Mouse (Mus musculus): ENCODE data around the gene Stn1. TPM values are rescaled to one million over a fixed set of nuclear protein-coding genes. Genes with fewer than 3 reads are reported as not detected.

The Stn1 gene
- polyA plus RNA-seq, 1 experiment, result 12.7 TPM

GRCm38 (mm10) chr19:47545055-47545454 lies 7.7 kb upstream of the Stn1 start:
- no peak for DNase-seq (ENCODE audit: low read depth)

GRCm38 (mm10) chr19:47542441-47542840 lies 5.1 kb upstream of the Stn1 start:
- DNase-seq (ENCODE audit: low read depth), result no peak

- no peak for DNase-seq (ENCODE audit: low read depth)
Observed at GRCm38 (mm10) chr19:47538801-47539200, 1.5 kb upstream of the Stn1 start.

GRCm38 (mm10) chr19:47537879-47538278 lies 572 bp upstream of the Stn1 start:
- DNase-seq (ENCODE audit: low read depth), result no peak

GRCm38 (mm10) chr19:47536521-47537299 lies 597 bp downstream of the Stn1 start:
- no peak for DNase-seq (ENCODE audit: low read depth)

GRCm38 (mm10) chr19:47534131-47534530 lies 3.2 kb downstream of the Stn1 start:
- no peak for DNase-seq (ENCODE audit: low read depth)

GRCm38 (mm10) chr19:47532449-47532848 lies 4.9 kb downstream of the Stn1 start:
- DNase-seq (ENCODE audit: low read depth), result no peak

GRCm38 (mm10) chr19:47531309-47531708 lies 6.0 kb downstream of the Stn1 start:
- DNase-seq (ENCODE audit: low read depth), result no peak

- no peak for DNase-seq (ENCODE audit: low read depth)
Observed at GRCm38 (mm10) chr19:47526239-47526986, 10.9 kb downstream of the Stn1 start.

GRCm38 (mm10) chr19:47524905-47525304 lies 12.4 kb downstream of the Stn1 start:
- no peak for DNase-seq (ENCODE audit: low read depth)

GRCm38 (mm10) chr19:47521403-47521802 lies 15.9 kb downstream of the Stn1 start:
- DNase-seq (ENCODE audit: low read depth), result no peak

- DNase-seq (ENCODE audit: low read depth), result no peak
Observed at GRCm38 (mm10) chr19:47519163-47519893, 18.0 kb downstream of the Stn1 start.

- no peak for DNase-seq (ENCODE audit: low read depth)
Observed at GRCm38 (mm10) chr19:47518475-47519162, 18.7 kb downstream of the Stn1 start.

- no peak for DNase-seq (ENCODE audit: low read depth)
Observed at GRCm38 (mm10) chr19:47517570-47517969, 19.7 kb downstream of the Stn1 start.

GRCm38 (mm10) chr19:47516879-47517278 lies 20.4 kb downstream of the Stn1 start:
- DNase-seq (ENCODE audit: low read depth), result no peak

- DNase-seq (ENCODE audit: low read depth), result no peak
Observed at GRCm38 (mm10) chr19:47515091-47515490, 22.2 kb downstream of the Stn1 start.

GRCm38 (mm10) chr19:47513618-47513897 lies 23.7 kb downstream of the Stn1 start:
- DNase-seq (ENCODE audit: low read depth), result no peak

- no peak for DNase-seq (ENCODE audit: low read depth)
Observed at GRCm38 (mm10) chr19:47512794-47513617, 24.3 kb downstream of the Stn1 start.

- DNase-seq (ENCODE audit: low read depth), result no peak
Observed at GRCm38 (mm10) chr19:47511958-47512357, 25.3 kb downstream of the Stn1 start.

- no peak for DNase-seq (ENCODE audit: low read depth)
Observed at GRCm38 (mm10) chr19:47511294-47511675, 26.0 kb downstream of the Stn1 start.

All from gonadal fat pad, adult 2 months (tissue).